Mouse (Mus musculus): ENCODE data around the gene Dtymk. TPM values are rescaled to one million over a fixed set of nuclear protein-coding genes. Genes with fewer than 3 reads are reported as not detected.

Dtymk gene
- polyA plus RNA-seq, 1 experiment from 2014 or later: 324 TPM

DNA sequence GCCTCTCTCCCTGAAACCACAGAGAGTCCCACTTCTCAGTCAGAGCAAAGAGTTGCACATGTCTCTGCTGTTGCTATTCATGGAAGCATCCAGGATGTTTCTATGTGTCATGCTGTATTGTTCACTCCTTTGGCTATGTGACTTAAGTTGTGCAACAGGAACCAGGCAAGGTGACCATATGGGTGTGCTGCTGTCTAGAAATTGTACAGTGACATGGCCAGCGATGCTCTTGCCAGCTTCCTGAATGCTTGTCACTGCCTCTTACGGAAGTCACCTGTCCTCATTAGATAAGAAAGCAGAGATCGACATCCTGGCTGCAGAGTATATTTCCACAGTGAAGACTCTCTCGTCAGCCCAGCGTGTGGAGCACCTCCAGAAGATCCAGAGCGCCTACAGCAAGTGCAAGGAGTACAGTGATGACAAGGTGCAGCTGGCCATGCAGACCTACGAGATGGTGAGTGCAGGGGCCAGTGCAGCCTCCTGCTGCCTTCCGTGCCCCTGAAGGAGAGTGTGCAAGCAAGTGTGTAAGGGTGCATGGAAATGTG, 9.8 kb upstream of the Dtymk start:
- Histone ChIP-seq H3K4me3 (ENCODE audit: low read depth, low read length) (no peak overlapping the region), H3K4me2 (no peak overlapping the region), H3K36me3 (ENCODE audit: control insufficient read depth, insufficient read depth, low read length) (peaks cover 60% of the 10 kb centered on the region), H3K4me1 (replicated peaks; ENCODE audit: control insufficient read depth, insufficient read depth, low read length) (no peaks in the 10 kb centered on the region), H3K9me3 (ENCODE audit: control insufficient read depth, low read length) (no peaks in the 10 kb centered on the region), H3K27ac (ENCODE audit: low read depth, low read length) (no peak overlapping the region), H3K27me3 (replicated peaks; ENCODE audit: control insufficient read depth, insufficient read depth, low read length) (no peaks in the 10 kb centered on the region), H3K9ac (ENCODE audit: low read depth, low read length) (no peak overlapping the region)
- no peak for DNase-seq (ENCODE audit: low spot score)
- WGBS: 85% methylated on average over 8 of the region's 8 CpGs
- ATAC-seq (replicated peaks; ENCODE audit: low FRiP score): no peak

DNA sequence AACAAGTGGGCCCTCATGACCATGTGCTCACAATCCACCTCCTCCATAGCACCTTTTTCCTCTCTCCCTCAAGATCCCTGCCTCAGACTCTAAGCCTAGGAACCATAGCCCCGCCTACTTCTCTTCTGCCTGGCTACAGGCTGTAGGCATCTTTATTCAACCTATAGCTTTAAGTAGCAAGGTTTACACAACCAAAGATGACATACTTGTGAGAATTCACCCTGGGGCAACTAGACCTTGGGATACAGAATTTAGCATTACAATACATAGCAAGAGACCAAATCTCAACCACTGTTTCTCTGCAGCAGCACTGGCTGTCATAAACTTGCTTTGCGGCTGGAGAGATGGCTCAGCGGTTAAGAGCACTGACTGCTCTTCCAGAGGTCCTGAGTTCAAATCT, 8.3 kb upstream of the Dtymk start:
- DNase-seq (ENCODE audit: low spot score) (no peak), ATAC-seq (replicated peaks; ENCODE audit: low FRiP score) (no peak)
- Histone ChIP-seq H3K27ac (ENCODE audit: low read depth, low read length) (no peak overlapping the region), H3K4me3 (ENCODE audit: low read depth, low read length) (no peak overlapping the region), H3K27me3 (replicated peaks; ENCODE audit: control insufficient read depth, insufficient read depth, low read length) (no peaks in the 10 kb centered on the region), H3K4me1 (replicated peaks; ENCODE audit: control insufficient read depth, insufficient read depth, low read length) (peaks cover 11% of the 10 kb centered on the region), H3K36me3 (ENCODE audit: control insufficient read depth, insufficient read depth, low read length) (peaks cover 54% of the 10 kb centered on the region), H3K9ac (ENCODE audit: low read depth, low read length) (no peak overlapping the region), H3K9me3 (ENCODE audit: control insufficient read depth, low read length) (no peaks in the 10 kb centered on the region), H3K4me2 (no peak overlapping the region)
- 89% methylated on average over 3 of the region's 3 CpGs for WGBS

DNA sequence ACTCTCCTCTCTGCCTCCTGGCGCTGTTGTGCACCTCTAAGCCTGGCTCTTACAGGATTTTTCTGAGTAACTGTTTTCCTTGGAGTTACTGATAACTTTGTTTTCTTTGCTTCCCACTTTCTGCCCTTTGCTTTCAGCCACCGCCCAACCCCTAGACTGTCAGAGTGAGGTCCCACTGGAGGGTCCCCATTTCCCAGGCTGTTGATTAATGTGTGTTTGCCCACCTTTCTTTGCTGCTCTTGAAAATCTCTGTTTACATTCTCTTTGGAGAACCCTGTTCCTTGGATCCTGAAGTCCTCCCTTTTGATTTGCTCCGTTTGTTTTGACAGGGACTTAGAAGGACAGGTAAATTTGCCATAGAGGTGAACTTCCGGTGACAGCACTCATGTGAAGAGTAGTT, 7.1 kb upstream of the Dtymk start:
- H3K36me3 ChIP-seq (ENCODE audit: control insufficient read depth, insufficient read depth, low read length): peaks cover 45% of the 10 kb centered on the region
- ATAC-seq (replicated peaks; ENCODE audit: low FRiP score) (no peak), DNase-seq (ENCODE audit: low spot score) (no peak)
- no peak overlapping the region for H3K9ac ChIP-seq (ENCODE audit: low read depth, low read length)
- no peak overlapping the region for H3K4me3 ChIP-seq (ENCODE audit: low read depth, low read length)
- 90% methylated on average over 4 of the region's 4 CpGs for WGBS
- H3K27ac ChIP-seq (ENCODE audit: low read depth, low read length): no peak overlapping the region
- H3K9me3 ChIP-seq (ENCODE audit: control insufficient read depth, low read length): no peaks in the 10 kb centered on the region
- no peak overlapping the region for H3K4me2 ChIP-seq
- H3K4me1 ChIP-seq (replicated peaks; ENCODE audit: control insufficient read depth, insufficient read depth, low read length): peaks cover 19% of the 10 kb centered on the region
- no peaks in the 10 kb centered on the region for H3K27me3 ChIP-seq (replicated peaks; ENCODE audit: control insufficient read depth, insufficient read depth, low read length)

DNA sequence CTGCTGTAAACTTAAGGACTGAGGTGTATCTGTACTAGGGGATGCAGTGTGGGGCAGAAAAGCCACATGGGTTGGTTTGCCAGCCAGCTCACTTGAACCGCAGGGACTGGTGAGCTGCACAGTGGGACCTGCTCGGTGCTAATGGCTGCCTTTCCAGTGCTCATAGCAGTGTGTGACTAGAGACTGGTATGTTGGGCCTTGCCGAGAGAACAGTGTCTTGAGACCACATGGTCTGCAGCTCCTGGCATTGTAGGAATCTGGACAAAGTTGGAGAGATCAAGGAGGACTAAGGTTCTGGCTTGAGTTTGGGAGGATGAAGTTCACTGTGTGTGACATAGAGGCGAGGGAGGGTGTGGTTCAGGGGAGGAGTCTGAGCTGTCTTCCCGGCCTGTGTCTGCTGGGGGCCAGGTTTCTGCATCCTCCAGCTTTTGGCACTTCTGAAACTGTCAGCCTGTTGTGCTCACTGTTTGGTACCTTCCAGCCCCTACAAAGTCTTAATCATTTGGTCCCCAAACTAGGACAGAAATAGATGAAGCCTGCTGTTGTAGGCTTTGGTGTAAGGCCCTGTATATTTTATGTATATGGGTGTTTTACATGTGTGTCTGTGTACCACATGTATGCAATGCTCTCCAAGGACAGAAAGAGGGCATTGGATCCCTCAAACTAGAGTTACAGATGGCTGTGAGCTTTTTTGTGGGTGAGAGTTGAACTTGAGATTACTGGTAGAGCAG, 3.7 kb upstream of the Dtymk start:
- WGBS: 62% methylated on average over 5 of the region's 5 CpGs
- Histone ChIP-seq H3K27me3 (replicated peaks; ENCODE audit: control insufficient read depth, insufficient read depth, low read length) (no peaks in the 10 kb centered on the region), H3K27ac (ENCODE audit: low read depth, low read length) (peak overlapping the region; percentile 44), H3K9ac (ENCODE audit: low read depth, low read length) (peak overlapping the region; percentile 38; the same call in 1 of the 2 replicates), H3K4me1 (replicated peaks; ENCODE audit: control insufficient read depth, insufficient read depth, low read length) (peaks cover 31% of the 10 kb centered on the region), H3K36me3 (ENCODE audit: control insufficient read depth, insufficient read depth, low read length) (peaks cover 22% of the 10 kb centered on the region), H3K4me3 (ENCODE audit: low read depth, low read length) (peak overlapping the region; percentile 70), H3K4me2 (peak overlapping the region; percentile 77), H3K9me3 (ENCODE audit: control insufficient read depth, low read length) (no peaks in the 10 kb centered on the region)
- DNase-seq (ENCODE audit: low spot score) (no peak), ATAC-seq (replicated peaks; ENCODE audit: low FRiP score) (no peak)

DNA sequence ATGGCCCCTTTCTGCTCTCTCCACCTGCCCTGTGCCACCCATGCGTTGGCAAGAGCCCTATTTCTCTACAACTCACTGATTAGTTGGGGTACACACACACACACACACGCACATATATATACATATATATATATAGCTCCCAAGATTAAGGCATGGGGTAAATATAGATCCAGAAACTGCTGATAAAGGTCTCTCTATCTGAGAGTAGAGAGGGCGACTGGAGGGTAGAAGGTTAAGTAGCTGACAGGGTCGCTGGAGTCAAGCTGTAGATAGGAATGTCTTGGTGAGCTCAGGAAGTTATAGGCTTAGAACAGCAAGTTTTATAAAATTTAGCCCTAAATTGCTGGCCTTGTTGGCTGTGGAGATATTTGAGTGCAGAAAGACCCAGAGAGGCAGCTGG, 3.1 kb upstream of the Dtymk start:
- Histone ChIP-seq H3K4me2 (peak overlapping the region; percentile 77), H3K9me3 (ENCODE audit: control insufficient read depth, low read length) (no peaks in the 10 kb centered on the region), H3K9ac (ENCODE audit: low read depth, low read length) (peak overlapping the region; percentile 84), H3K36me3 (ENCODE audit: control insufficient read depth, insufficient read depth, low read length) (peaks cover 25% of the 10 kb centered on the region), H3K4me1 (replicated peaks; ENCODE audit: control insufficient read depth, insufficient read depth, low read length) (peaks cover 31% of the 10 kb centered on the region), H3K4me3 (ENCODE audit: low read depth, low read length) (peak overlapping the region; percentile 70), H3K27ac (ENCODE audit: low read depth, low read length) (peak overlapping the region; percentile 53; the same call in 1 of the 2 replicates), H3K27me3 (replicated peaks; ENCODE audit: control insufficient read depth, insufficient read depth, low read length) (no peaks in the 10 kb centered on the region)
- DNase-seq (ENCODE audit: low spot score): no peak
- ATAC-seq (replicated peaks; ENCODE audit: low FRiP score): no peak
- WGBS: 60% methylated on average over 4 of the region's 4 CpGs

DNA sequence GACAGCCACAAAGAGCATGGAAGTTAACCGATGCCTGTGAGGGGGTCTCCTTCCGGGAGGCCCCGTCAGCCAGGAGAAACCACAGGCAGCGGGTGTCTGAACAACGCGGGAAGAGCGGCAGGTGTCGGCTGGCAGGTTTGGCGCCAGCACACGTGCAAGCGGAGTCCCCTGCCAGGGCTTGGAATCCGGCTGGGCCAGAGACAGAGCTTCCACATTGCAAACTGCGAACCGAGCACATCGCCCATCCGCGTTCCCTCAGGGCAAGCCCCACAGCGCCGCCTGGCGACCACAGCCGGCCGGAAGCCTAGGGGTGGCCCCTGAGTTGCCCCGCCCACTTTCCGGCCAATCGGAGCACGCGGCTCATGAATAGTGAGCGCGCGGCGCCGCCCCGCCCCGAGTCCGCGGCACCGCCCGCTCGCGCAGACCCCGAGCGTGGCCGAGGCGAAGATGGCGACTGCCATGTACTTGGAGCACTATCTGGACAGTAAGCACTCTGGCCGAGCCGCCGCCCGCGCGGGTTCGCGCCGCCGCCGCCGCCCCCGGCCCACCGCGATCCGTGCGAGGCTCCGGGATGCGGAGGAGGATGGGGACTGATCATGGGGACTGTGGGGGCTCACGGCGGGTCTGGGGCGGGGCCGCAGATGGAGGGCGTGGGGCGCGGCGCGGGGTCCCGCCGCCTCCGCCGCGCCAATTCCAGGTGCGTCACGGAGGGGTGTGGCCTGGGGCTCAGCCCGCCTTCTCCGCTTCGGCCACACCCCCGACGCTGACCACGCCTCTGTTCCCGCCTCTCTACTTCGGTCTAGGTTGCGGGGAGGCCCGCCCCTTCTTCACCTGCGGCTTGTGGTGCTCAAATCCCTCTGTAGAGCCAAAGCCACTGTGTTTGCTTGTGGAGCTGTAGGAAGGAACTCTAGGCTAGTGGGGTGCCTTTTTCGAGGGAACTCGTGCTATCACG, 2.1 kb upstream of the Dtymk start, which contains the start of gene Ing5:
Gene Ing5 (plus strand): TSS at position 410 of the 952 bp plus-strand sequence.
- H3K9me3 ChIP-seq (ENCODE audit: control insufficient read depth, low read length): no peaks in the 10 kb centered on the region
- peak within 1 kb of the TSS; percentile 95 for H3K27ac ChIP-seq (ENCODE audit: low read depth, low read length)
- peaks cover 30% of the 10 kb centered on the region for H3K36me3 ChIP-seq (ENCODE audit: control insufficient read depth, insufficient read depth, low read length)
- H3K4me3 ChIP-seq (ENCODE audit: low read depth, low read length): peak within 1 kb of the TSS; percentile 70
- peak within 1 kb of the TSS; percentile 84 for H3K9ac ChIP-seq (ENCODE audit: low read depth, low read length)
- ATAC-seq (replicated peaks; ENCODE audit: low FRiP score): peak; percentile 90
- H3K4me1 ChIP-seq (replicated peaks; ENCODE audit: control insufficient read depth, insufficient read depth, low read length): peaks cover 37% of the 10 kb centered on the region
- under 1% methylated on average over 88 of the region's 94 CpGs for WGBS
- peak within 1 kb of the TSS; percentile 77 for H3K4me2 ChIP-seq
- DNase-seq (ENCODE audit: low spot score): peak; percentile 99
- no peaks in the 10 kb centered on the region for H3K27me3 ChIP-seq (replicated peaks; ENCODE audit: control insufficient read depth, insufficient read depth, low read length)

DNA sequence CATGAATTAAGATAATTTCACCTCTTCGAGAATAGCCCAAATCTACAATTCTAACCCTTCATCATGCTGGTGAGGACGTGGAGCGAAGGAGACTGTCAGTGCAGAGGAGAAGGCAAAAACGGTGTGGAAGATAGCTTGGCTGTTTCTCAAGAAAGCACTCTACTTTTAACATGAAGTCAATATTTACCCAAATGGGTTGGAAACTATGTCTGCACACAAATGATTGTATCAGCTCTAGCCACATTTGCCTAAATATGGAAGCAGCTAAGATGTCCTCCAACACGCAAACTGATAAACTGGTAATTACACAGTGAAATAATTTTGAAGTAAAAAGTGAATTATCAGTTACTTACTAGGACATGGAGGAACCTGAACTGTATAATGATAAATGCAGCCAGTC, 1.0 kb upstream of the Dtymk start:
- Histone ChIP-seq H3K4me2 (peak overlapping the region; percentile 77), H3K27ac (ENCODE audit: low read depth, low read length) (peak overlapping the region; percentile 95), H3K36me3 (ENCODE audit: control insufficient read depth, insufficient read depth, low read length) (peaks cover 31% of the 10 kb centered on the region), H3K27me3 (replicated peaks; ENCODE audit: control insufficient read depth, insufficient read depth, low read length) (no peaks in the 10 kb centered on the region), H3K9ac (ENCODE audit: low read depth, low read length) (peak overlapping the region; percentile 69), H3K9me3 (ENCODE audit: control insufficient read depth, low read length) (no peaks in the 10 kb centered on the region), H3K4me1 (replicated peaks; ENCODE audit: control insufficient read depth, insufficient read depth, low read length) (peaks cover 37% of the 10 kb centered on the region), H3K4me3 (ENCODE audit: low read depth, low read length) (peak overlapping the region; percentile 88)
- WGBS: 63% methylated on average over 5 of the region's 5 CpGs
- no peak for DNase-seq (ENCODE audit: low spot score)
- no peak for ATAC-seq (replicated peaks; ENCODE audit: low FRiP score)

DNA sequence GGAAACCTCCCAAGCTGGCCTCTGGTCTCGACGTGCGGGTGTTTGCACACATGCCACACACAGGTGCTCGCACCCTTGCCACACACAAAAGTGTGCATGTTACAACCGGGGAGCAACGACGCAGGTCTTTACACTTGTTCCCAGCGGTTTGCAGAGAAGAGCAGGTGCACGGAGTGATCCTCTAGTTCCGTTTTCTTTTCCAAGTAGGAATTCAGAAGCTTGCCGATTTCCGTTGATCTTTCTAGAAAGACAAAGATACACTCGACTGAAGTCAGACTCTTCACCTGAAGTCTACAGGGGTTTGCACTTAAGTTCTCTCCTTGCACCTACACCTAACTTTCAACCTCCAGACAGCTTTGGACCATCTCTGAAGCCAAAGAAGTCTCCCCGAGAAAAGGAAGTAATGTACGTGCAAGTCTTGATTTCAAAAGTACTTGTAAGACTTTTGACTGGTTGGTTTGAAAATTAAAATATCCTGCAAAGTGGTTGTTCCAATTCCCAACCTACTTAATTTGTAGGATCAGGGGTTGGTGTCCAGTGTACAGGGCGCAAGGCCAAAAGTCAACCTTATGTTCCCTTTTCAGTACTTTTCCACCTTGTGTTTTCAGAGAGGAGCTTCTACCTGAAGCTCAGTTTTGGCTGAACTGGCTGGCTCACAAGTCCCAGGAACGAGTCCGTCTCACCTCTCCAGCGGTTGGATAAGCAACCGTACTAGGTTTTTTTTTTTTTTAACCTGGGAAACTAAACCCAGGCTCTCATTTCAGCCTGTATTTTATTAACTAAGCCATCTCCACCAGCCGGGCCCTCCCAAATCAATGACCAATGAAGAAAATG, 847 bp downstream of the Dtymk start:
- peak overlapping the region; percentile 77 for H3K4me2 ChIP-seq
- ATAC-seq (replicated peaks; ENCODE audit: low FRiP score) (no peak), DNase-seq (ENCODE audit: low spot score) (no peak)
- H3K27ac ChIP-seq (ENCODE audit: low read depth, low read length): peak overlapping the region; percentile 95
- peaks cover 34% of the 10 kb centered on the region for H3K4me1 ChIP-seq (replicated peaks; ENCODE audit: control insufficient read depth, insufficient read depth, low read length)
- H3K4me3 ChIP-seq (ENCODE audit: low read depth, low read length): peak overlapping the region; percentile 88
- H3K9me3 ChIP-seq (ENCODE audit: control insufficient read depth, low read length): no peaks in the 10 kb centered on the region
- H3K36me3 ChIP-seq (ENCODE audit: control insufficient read depth, insufficient read depth, low read length): peaks cover 22% of the 10 kb centered on the region
- 62% methylated on average over 21 of the region's 21 CpGs for WGBS
- peak overlapping the region; percentile 94 for H3K9ac ChIP-seq (ENCODE audit: low read depth, low read length)
- H3K27me3 ChIP-seq (replicated peaks; ENCODE audit: control insufficient read depth, insufficient read depth, low read length): no peaks in the 10 kb centered on the region
